8 mouse cellular contexts compared by ENCODE assay signal in genomic region chrX:20617903-20618399, GRCm38 (mm10). TPM values are rescaled to one million over a fixed set of nuclear protein-coding genes. Genes with fewer than 3 reads are reported as not detected.
A peak's percentile ranks its signal among the peaks of the same experiment; 100 is the strongest.
DNase-seq lines count a peak whose midpoint lies in the region; ATAC-seq and TF ChIP-seq lines count a peak whose summit lies in the region.

No protein-coding gene starts in this region.

- DNase-seq in gastrocnemius, adult 18-20 months (ENCODE audit: low spot score), result peak; percentile 9
- no peak for DNase-seq in gastrocnemius, postnatal 14 days
- DNase-seq in liver, embryonic 13.5 days, result no peak

- H3K36me3 ChIP-seq in ES-Bruce4 (ENCODE audit: control insufficient read depth, insufficient read depth, low read length, poor library complexity, severe bottlenecking), result peaks cover 9% of the 10 kb centered on the region
- peaks cover 5% of the 10 kb centered on the region; the same call in 1 of the 2 replicates for H3K36me3 ChIP-seq in embryonic facial prominence, embryonic 13.5 days
- peaks cover 9% of the 10 kb centered on the region for H3K36me3 ChIP-seq in hindbrain, embryonic 13.5 days
- peaks cover 49% of the 10 kb centered on the region for H3K36me3 ChIP-seq in liver, embryonic 13.5 days
- H3K36me3 ChIP-seq in neural tube, embryonic 12.5 days, result no peaks in the 10 kb centered on the region; the same call in 1 of the 2 replicates

- no peaks in the 10 kb centered on the region for H3K4me1 ChIP-seq in ES-Bruce4 (ENCODE audit: control insufficient read depth, insufficient read depth, low read length)
- peaks cover 5% of the 10 kb centered on the region; the same call in 1 of the 2 replicates for H3K4me1 ChIP-seq in embryonic facial prominence, embryonic 13.5 days
- H3K4me1 ChIP-seq in hindbrain, embryonic 13.5 days (replicated peaks), result peaks cover 25% of the 10 kb centered on the region
- peaks cover 20% of the 10 kb centered on the region for H3K4me1 ChIP-seq in liver, embryonic 13.5 days (replicated peaks)
- peaks cover 8% of the 10 kb centered on the region for H3K4me1 ChIP-seq in neural tube, embryonic 12.5 days

- TF ChIP-seq POLR2A in ES-Bruce4 (IDR thresholded peaks at IDR 0.05; ENCODE audit: insufficient read depth, low read length), result no peak

- no peak for TF ChIP-seq CTCF in ES-Bruce4 (IDR thresholded peaks at IDR 0.05; ENCODE audit: low read depth, low read length)

- no peak for TF ChIP-seq EP300 in ES-Bruce4 (IDR thresholded peaks at IDR 0.05; ENCODE audit: insufficient read depth, low read depth, low read length)

- peak; percentile 66 for ATAC-seq in embryonic facial prominence, embryonic 13.5 days (ENCODE audit: insufficient number of reproducible peaks, insufficient read depth, low FRiP score, low TSS enrichment, low read depth)
- peak; percentile 74 for ATAC-seq in hindbrain, embryonic 13.5 days (ENCODE audit: low FRiP score)
- peak; percentile 22 for ATAC-seq in liver, embryonic 13.5 days (ENCODE audit: low read depth)
- peak; percentile 57 for ATAC-seq in neural tube, embryonic 12.5 days (ENCODE audit: low FRiP score, low read depth)
- ATAC-seq in inflammation-experienced regulatory T-cells, adult 6 months, result no peak

- 23% methylated on average over 31 of the region's 31 CpGs for whole genome bisulfite sequencing in embryonic facial prominence, embryonic 13.5 days
- WGBS in hindbrain, embryonic 13.5 days, result 17% methylated on average over 31 of the region's 31 CpGs
- 13% methylated on average over 31 of the region's 31 CpGs for WGBS in liver, embryonic 13.5 days (ENCODE audit: insufficient replicate concordance)
- 20% methylated on average over 31 of the region's 31 CpGs for WGBS in neural tube, embryonic 12.5 days

- no peaks in the 10 kb centered on the region for H3K9me3 ChIP-seq in ES-Bruce4 (replicated peaks; ENCODE audit: control insufficient read depth, insufficient read depth, low read length, poor library complexity, severe bottlenecking)
- H3K9me3 ChIP-seq in embryonic facial prominence, embryonic 13.5 days, result no peaks in the 10 kb centered on the region
- no peaks in the 10 kb centered on the region for H3K9me3 ChIP-seq in hindbrain, embryonic 13.5 days
- H3K9me3 ChIP-seq in liver, embryonic 13.5 days (replicated peaks), result no peaks in the 10 kb centered on the region
- H3K9me3 ChIP-seq in neural tube, embryonic 12.5 days, result no peaks in the 10 kb centered on the region

- H3K4me2 ChIP-seq in embryonic facial prominence, embryonic 13.5 days, result peak overlapping the region; percentile 61
- H3K4me2 ChIP-seq in hindbrain, embryonic 13.5 days, result peak overlapping the region; percentile 65
- H3K4me2 ChIP-seq in liver, embryonic 13.5 days, result peak overlapping the region; percentile 70
- H3K4me2 ChIP-seq in neural tube, embryonic 12.5 days (replicated peaks), result peak overlapping the region; percentile 65

- peak overlapping the region; percentile 99 for H3K9ac ChIP-seq in ES-Bruce4 (ENCODE audit: low read depth, poor library complexity, severe bottlenecking)
- H3K9ac ChIP-seq in embryonic facial prominence, embryonic 13.5 days, result peak overlapping the region; percentile 77
- H3K9ac ChIP-seq in hindbrain, embryonic 13.5 days, result peak overlapping the region; percentile 74
- peak overlapping the region; percentile 89 for H3K9ac ChIP-seq in liver, embryonic 13.5 days
- peak overlapping the region; percentile 63 for H3K9ac ChIP-seq in neural tube, embryonic 12.5 days

- H3K4me3 ChIP-seq in ES-Bruce4 (ENCODE audit: low read depth, low read length), result peak overlapping the region; percentile 99
- peak overlapping the region; percentile 57 for H3K4me3 ChIP-seq in embryonic facial prominence, embryonic 13.5 days
- peak overlapping the region; percentile 53 for H3K4me3 ChIP-seq in hindbrain, embryonic 13.5 days
- peak overlapping the region; percentile 81 for H3K4me3 ChIP-seq in liver, embryonic 13.5 days (replicated peaks)
- peak overlapping the region; percentile 57 for H3K4me3 ChIP-seq in neural tube, embryonic 12.5 days

- H3K27ac ChIP-seq in ES-Bruce4 (ENCODE audit: insufficient read depth, low read length), result peak overlapping the region; percentile 81
- peak overlapping the region; percentile 87 for H3K27ac ChIP-seq in embryonic facial prominence, embryonic 13.5 days
- peak overlapping the region; percentile 91 for H3K27ac ChIP-seq in hindbrain, embryonic 13.5 days
- H3K27ac ChIP-seq in liver, embryonic 13.5 days, result peak overlapping the region; percentile 85
- peak overlapping the region; percentile 79 for H3K27ac ChIP-seq in neural tube, embryonic 12.5 days

- no peaks in the 10 kb centered on the region for H3K27me3 ChIP-seq in ES-Bruce4 (ENCODE audit: control insufficient read depth, insufficient read depth, low read length, poor library complexity, severe bottlenecking)
- no peaks in the 10 kb centered on the region for H3K27me3 ChIP-seq in embryonic facial prominence, embryonic 13.5 days
- no peaks in the 10 kb centered on the region for H3K27me3 ChIP-seq in hindbrain, embryonic 13.5 days
- no peaks in the 10 kb centered on the region for H3K27me3 ChIP-seq in liver, embryonic 13.5 days
- no peaks in the 10 kb centered on the region for H3K27me3 ChIP-seq in neural tube, embryonic 12.5 days (replicated peaks)

- intact Hi-C loops in gastrocnemius, postnatal 14 days (cut with DNase I; ENCODE audit: low total_unique reads), result no loop called here

RNA-seq across cellular contexts. Expression of gene Ndufb11, which starts 0.5 kb away (rescaled TPM):
- 100 to 1,000 TPM; 421 to 423 TPM for total RNA-seq in gastrocnemius, adult 18-20 months (2021)
- total RNA-seq in gastrocnemius, postnatal 14 days (2021), result 100 to 1,000 TPM; 322 to 386 TPM
- 110 and 121 TPM in 2 replicates for polyA plus RNA-seq in ES-Bruce4 (2011; ENCODE audit: insufficient read depth, insufficient read length, low read depth, missing spikeins)
- 224 TPM in 2 replicates for polyA plus RNA-seq in embryonic facial prominence, embryonic 13.5 days (2015; fragmentation: Nextera tagmentation; extraction: Ambion mirVana)
- polyA plus RNA-seq in hindbrain, embryonic 13.5 days (2015; fragmentation: Nextera tagmentation; extraction: Ambion mirVana), result 220 and 231 TPM in 2 replicates
- 158 and 169 TPM in 2 replicates for polyA plus RNA-seq in liver, embryonic 13.5 days (2015; fragmentation: Nextera tagmentation; extraction: Ambion mirVana)
- polyA plus RNA-seq in neural tube, embryonic 12.5 days (2016; fragmentation: Nextera tagmentation; extraction: Ambion mirVana), result 207 and 224 TPM in 2 replicates
- polyA plus RNA-seq in inflammation-experienced regulatory T-cells, adult 6 months (2017; shearing (Covaris generic)), result 100 to 1,000 TPM; 246 to 261 (median 246) TPM

RNA-seq across cellular contexts. Expression of gene Rbm10, which starts 0.6 kb away (rescaled TPM):
- 10 to 100 TPM in 1 of 2 experiments, 1 to 10 TPM in 1; 10.0 to 11.2 TPM for total RNA-seq in gastrocnemius, adult 18-20 months (2021)
- total RNA-seq in gastrocnemius, postnatal 14 days (2021), result 10 to 100 TPM; 13.4 to 14.3 TPM
- polyA plus RNA-seq in ES-Bruce4 (2011; ENCODE audit: insufficient read depth, insufficient read length, low read depth, missing spikeins), result 40.5 and 41.4 TPM in 2 replicates
- 66.0 and 70.1 TPM in 2 replicates for polyA plus RNA-seq in embryonic facial prominence, embryonic 13.5 days (2015; fragmentation: Nextera tagmentation; extraction: Ambion mirVana)
- polyA plus RNA-seq in hindbrain, embryonic 13.5 days (2015; fragmentation: Nextera tagmentation; extraction: Ambion mirVana), result 63.5 and 63.9 TPM in 2 replicates
- 35.9 and 40.2 TPM in 2 replicates for polyA plus RNA-seq in liver, embryonic 13.5 days (2015; fragmentation: Nextera tagmentation; extraction: Ambion mirVana)
- 72.1 and 75.2 TPM in 2 replicates for polyA plus RNA-seq in neural tube, embryonic 12.5 days (2016; fragmentation: Nextera tagmentation; extraction: Ambion mirVana)
- polyA plus RNA-seq in inflammation-experienced regulatory T-cells, adult 6 months (2017; shearing (Covaris generic)), result 10 to 100 TPM; 38.3 to 45.6 (median 42.8) TPM

RNA-seq across cellular contexts. Expression of gene Uba1, which starts 40.2 kb away (rescaled TPM):
- total RNA-seq in gastrocnemius, adult 18-20 months (2021), result 100 to 1,000 TPM; 138 to 146 TPM
- total RNA-seq in gastrocnemius, postnatal 14 days (2021), result 100 to 1,000 TPM; 154 to 161 TPM
- 387 and 391 TPM in 2 replicates for polyA plus RNA-seq in ES-Bruce4 (2011; ENCODE audit: insufficient read depth, insufficient read length, low read depth, missing spikeins)
- 201 and 219 TPM in 2 replicates for polyA plus RNA-seq in embryonic facial prominence, embryonic 13.5 days (2015; fragmentation: Nextera tagmentation; extraction: Ambion mirVana)
- 394 and 406 TPM in 2 replicates for polyA plus RNA-seq in hindbrain, embryonic 13.5 days (2015; fragmentation: Nextera tagmentation; extraction: Ambion mirVana)
- polyA plus RNA-seq in liver, embryonic 13.5 days (2015; fragmentation: Nextera tagmentation; extraction: Ambion mirVana), result 118 and 140 TPM in 2 replicates
- 380 and 406 TPM in 2 replicates for polyA plus RNA-seq in neural tube, embryonic 12.5 days (2016; fragmentation: Nextera tagmentation; extraction: Ambion mirVana)
- polyA plus RNA-seq in inflammation-experienced regulatory T-cells, adult 6 months (2017; shearing (Covaris generic)), result 100 to 1,000 TPM; 106 to 132 (median 118) TPM
